In genomic region chr9:43843711-43844127, GRCm38 (mm10) we compare ENCODE assay signal across 14 mouse cellular contexts.
A peak's percentile ranks its signal among the peaks of the same experiment; 100 is the strongest.
DNase-seq lines count a peak whose midpoint lies in the region; ATAC-seq and TF ChIP-seq lines count a peak whose summit lies in the region.
"Had no signal": no experiment of that assay in that cellular context is flagged by ENCODE, and none has a peak within 500 bp of the region (broad histone marks: within the 10 kb centered on the region; RNA-seq: fewer than 3 reads in every experiment).

No protein-coding gene starts in this region.

- 6% methylated on average over 3 of the region's 3 CpGs for WGBS in hindbrain, embryonic 10.5 days
- WGBS in hindbrain, postnatal 0 days, result 5% methylated on average over 3 of the region's 3 CpGs

- TF ChIP-seq CTCF in hindbrain, postnatal 0 days (IDR thresholded peaks at IDR 0.05; ENCODE audit: low read depth), result no peak

- no peak overlapping the region for H3K4me2 ChIP-seq in hindbrain, postnatal 0 days (ENCODE audit: low read depth, low read length)

- peaks cover 65% of the 10 kb centered on the region for H3K27me3 ChIP-seq in hindbrain, embryonic 10.5 days (ENCODE audit: insufficient read depth, poor library complexity, severe bottlenecking)
- H3K27me3 ChIP-seq in hindbrain, postnatal 0 days (ENCODE audit: insufficient read depth, low read length), result no peaks in the 10 kb centered on the region

- H3K27ac ChIP-seq in hindbrain, embryonic 10.5 days, result peak overlapping the region; percentile 79
- no peak overlapping the region for H3K27ac ChIP-seq in hindbrain, postnatal 0 days
- H3K27ac ChIP-seq: liver, embryonic 14.5 days had no signal

- H3K4me3 ChIP-seq in hindbrain, embryonic 10.5 days, result no peak overlapping the region
- H3K4me3 ChIP-seq in hindbrain, postnatal 0 days (ENCODE audit: low read length), result no peak overlapping the region

- DNase-seq in hindbrain, embryonic 10.5 days (ENCODE audit: low spot score), result peak; percentile 51
- no peak for DNase-seq in hindbrain, postnatal 0 days (ENCODE audit: low spot score)
- peak; percentile 33 for DNase-seq in adrenal gland, postnatal 14 days
- peak; percentile 59 for DNase-seq in embryo, embryonic 11 days
- peak; percentile 61 for DNase-seq in lung, postnatal 10 days
- DNase-seq in testis, postnatal 10 days (ENCODE audit: low spot score), result no peak
- no peak for DNase-seq in heart, adult 8-10 months (ENCODE audit: low spot score)
- no peak for DNase-seq in left cerebral cortex, adult 18-20 months (ENCODE audit: low spot score in 2 of 2)
- DNase-seq: cerebellum, adult 9-10 months; heart, postnatal 14 days; kidney, adult 11 months; layer of hippocampus, postnatal 36 days; thymus, postnatal 36 days had no signal

- ATAC-seq in hindbrain, postnatal 0 days, result no peak

- no peak overlapping the region for H3K9ac ChIP-seq in hindbrain, postnatal 0 days (replicated peaks; ENCODE audit: low read length)
- H3K9ac ChIP-seq: liver, embryonic 14.5 days had no signal

- H3K4me1 ChIP-seq in hindbrain, embryonic 10.5 days (replicated peaks), result peaks cover 47% of the 10 kb centered on the region
- H3K4me1 ChIP-seq in hindbrain, postnatal 0 days (ENCODE audit: insufficient read depth, low read length), result peaks cover 9% of the 10 kb centered on the region

- no peaks in the 10 kb centered on the region for H3K9me3 ChIP-seq in hindbrain, embryonic 10.5 days
- H3K9me3 ChIP-seq in hindbrain, postnatal 0 days (ENCODE audit: low read length), result no peaks in the 10 kb centered on the region

- no peaks in the 10 kb centered on the region for H3K36me3 ChIP-seq in hindbrain, embryonic 10.5 days
- H3K36me3 ChIP-seq in hindbrain, postnatal 0 days (ENCODE audit: insufficient read depth, low read length), result no peaks in the 10 kb centered on the region

Comparison
In these comparisons a context has a peak if more than half of its experiments do, and no peak if none do; other contexts are left out.
1. DNase-seq: peak in hindbrain, embryonic 10.5 days (single experiment), adrenal gland, postnatal 14 days (single experiment), embryo, embryonic 11 days (single experiment) and lung, postnatal 10 days (single experiment); none in hindbrain, postnatal 0 days (single experiment), testis, postnatal 10 days (single experiment), heart, adult 8-10 months (single experiment) and left cerebral cortex, adult 18-20 months (0 of 2).